Mouse (Mus musculus): ENCODE data around the gene Cpsf6. TPM values are rescaled to one million over a fixed set of nuclear protein-coding genes. Genes with fewer than 3 reads are reported as not detected.
A peak's percentile ranks its signal among the peaks of the same experiment; 100 is the strongest.

Gene Cpsf6
- polyA plus RNA-seq, 1 experiment: 26.9 TPM

DNA sequence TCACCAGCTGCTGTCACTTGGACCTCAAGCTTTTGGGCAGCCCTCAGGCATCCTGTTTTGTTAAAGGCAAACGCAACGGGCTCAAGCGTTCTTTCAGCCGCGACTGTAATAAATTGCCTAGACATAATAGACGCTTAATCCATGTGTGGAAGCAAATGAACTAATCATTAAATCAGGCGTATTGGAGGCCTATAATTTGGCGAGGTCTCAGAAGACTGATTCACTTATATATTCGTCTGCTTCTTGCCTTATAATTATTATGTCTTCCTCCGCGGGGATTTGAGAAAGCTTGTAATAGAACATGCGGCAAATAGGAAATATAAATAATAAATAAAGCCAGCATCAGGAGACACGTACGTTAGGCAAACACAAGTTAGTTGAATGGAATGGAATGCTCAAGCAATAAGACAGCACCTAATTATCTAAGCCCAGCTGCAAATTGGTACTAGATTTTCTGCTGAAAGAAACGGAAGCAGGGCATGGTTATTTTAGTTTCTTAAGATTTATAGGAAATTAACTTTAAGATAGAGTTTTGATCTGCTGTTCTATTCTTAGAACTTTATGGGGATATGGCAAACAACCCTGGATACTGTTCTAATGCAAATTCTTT lies 23.6 kb upstream of the Cpsf6 start:
- H3K27ac ChIP-seq (ENCODE audit: insufficient read depth, low read depth, low read length): no peak overlapping the region

DNA sequence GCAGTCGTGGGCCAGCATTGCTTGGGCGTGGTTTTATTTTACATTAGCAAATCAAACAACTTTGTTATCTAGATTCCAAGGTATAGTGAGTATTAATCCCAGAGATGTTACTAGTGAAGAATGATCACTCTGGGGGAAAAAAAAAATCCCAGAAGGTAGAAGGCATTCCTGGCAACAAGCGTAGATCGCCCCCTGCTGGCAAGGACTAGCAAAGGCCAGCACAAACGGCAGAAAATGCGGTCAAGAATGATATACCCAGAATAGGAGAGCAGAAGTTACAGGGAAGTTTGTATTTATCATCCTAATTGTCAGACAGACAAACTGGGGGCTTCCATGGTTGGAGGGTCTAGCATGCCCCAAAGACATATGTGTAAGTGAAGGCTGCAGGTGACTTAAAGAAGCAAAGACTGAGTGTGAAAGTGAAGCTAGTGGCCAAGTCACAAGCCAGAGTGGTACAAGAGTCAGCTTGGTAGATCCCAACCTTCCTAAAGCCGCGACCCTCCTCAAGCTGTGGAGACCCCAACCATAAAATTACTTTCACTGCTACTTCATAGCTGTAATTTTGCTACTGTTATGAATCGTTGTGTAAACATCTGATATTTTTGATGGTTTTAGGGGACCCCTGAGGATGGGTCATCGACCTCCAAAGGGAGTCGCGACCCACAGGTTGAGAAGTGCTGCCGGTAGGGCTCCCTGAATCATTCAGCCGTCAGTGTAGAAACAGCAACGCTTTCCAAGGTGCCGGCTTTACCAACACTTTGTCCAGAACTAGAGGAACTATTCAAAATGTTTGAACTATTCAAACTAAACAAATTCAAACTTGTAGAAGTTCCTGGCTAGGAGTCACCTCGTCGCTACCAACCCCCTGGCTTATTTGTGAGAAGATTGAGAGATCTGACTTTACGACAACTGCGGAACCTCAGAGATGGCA lies 22.9 kb upstream of the Cpsf6 start:
- DNase-seq: peak; percentile 52
- 72% methylated on average over 20 of the region's 20 CpGs for WGBS

More for the DNA sequence above, 23.6 kb upstream of the Cpsf6 start:
- WGBS: 65% methylated on average over 15 of the region's 15 CpGs
- no peak for DNase-seq
- Histone ChIP-seq H3K4me1 (ENCODE audit: control insufficient read depth, insufficient read depth, low read length) (no peaks in the 10 kb centered on the region), H3K27me3 (replicated peaks; ENCODE audit: control insufficient read depth, insufficient read depth, low read length) (no peaks in the 10 kb centered on the region), H3K4me3 (ENCODE audit: insufficient read depth, low read depth, low read length) (no peak overlapping the region), H3K36me3 (ENCODE audit: control insufficient read depth, insufficient read depth, low read length) (no peaks in the 10 kb centered on the region)
- no peak for TF ChIP-seq CTCF (conservative IDR thresholded peaks at IDR 0.05; ENCODE audit: insufficient read depth, insufficient read length, low read depth, low read length)
- TF ChIP-seq POLR2A (IDR thresholded peaks at IDR 0.05; ENCODE audit: low read depth, low read length): no peak

GRCm38 (mm10) chr10:117401364-117401763 lies 21.5 kb upstream of the Cpsf6 start:
- no peaks in the 10 kb centered on the region for H3K27me3 ChIP-seq (replicated peaks; ENCODE audit: control insufficient read depth, insufficient read depth, low read length)
- 79% methylated on average over 4 of the region's 4 CpGs for WGBS
- no peaks in the 10 kb centered on the region for H3K36me3 ChIP-seq (ENCODE audit: control insufficient read depth, insufficient read depth, low read length)
- H3K4me3 ChIP-seq (ENCODE audit: insufficient read depth, low read depth, low read length): no peak overlapping the region
- no peak overlapping the region for H3K27ac ChIP-seq (ENCODE audit: insufficient read depth, low read depth, low read length)
- no peak for DNase-seq
- no peak for TF ChIP-seq POLR2A (IDR thresholded peaks at IDR 0.05; ENCODE audit: low read depth, low read length)
- no peak for TF ChIP-seq CTCF (conservative IDR thresholded peaks at IDR 0.05; ENCODE audit: insufficient read depth, insufficient read length, low read depth, low read length)
- no peaks in the 10 kb centered on the region for H3K4me1 ChIP-seq (ENCODE audit: control insufficient read depth, insufficient read depth, low read length)

More for the DNA sequence above, 22.9 kb upstream of the Cpsf6 start:
- Histone ChIP-seq H3K27me3 (replicated peaks; ENCODE audit: control insufficient read depth, insufficient read depth, low read length) (no peaks in the 10 kb centered on the region), H3K4me3 (ENCODE audit: insufficient read depth, low read depth, low read length) (no peak overlapping the region), H3K4me1 (ENCODE audit: control insufficient read depth, insufficient read depth, low read length) (no peaks in the 10 kb centered on the region), H3K36me3 (ENCODE audit: control insufficient read depth, insufficient read depth, low read length) (no peaks in the 10 kb centered on the region), H3K27ac (ENCODE audit: insufficient read depth, low read depth, low read length) (no peak overlapping the region)
- TF ChIP-seq CTCF (conservative IDR thresholded peaks at IDR 0.05; ENCODE audit: insufficient read depth, insufficient read length, low read depth, low read length) (peak; percentile 73), POLR2A (IDR thresholded peaks at IDR 0.05; ENCODE audit: low read depth, low read length) (no peak)

DNA sequence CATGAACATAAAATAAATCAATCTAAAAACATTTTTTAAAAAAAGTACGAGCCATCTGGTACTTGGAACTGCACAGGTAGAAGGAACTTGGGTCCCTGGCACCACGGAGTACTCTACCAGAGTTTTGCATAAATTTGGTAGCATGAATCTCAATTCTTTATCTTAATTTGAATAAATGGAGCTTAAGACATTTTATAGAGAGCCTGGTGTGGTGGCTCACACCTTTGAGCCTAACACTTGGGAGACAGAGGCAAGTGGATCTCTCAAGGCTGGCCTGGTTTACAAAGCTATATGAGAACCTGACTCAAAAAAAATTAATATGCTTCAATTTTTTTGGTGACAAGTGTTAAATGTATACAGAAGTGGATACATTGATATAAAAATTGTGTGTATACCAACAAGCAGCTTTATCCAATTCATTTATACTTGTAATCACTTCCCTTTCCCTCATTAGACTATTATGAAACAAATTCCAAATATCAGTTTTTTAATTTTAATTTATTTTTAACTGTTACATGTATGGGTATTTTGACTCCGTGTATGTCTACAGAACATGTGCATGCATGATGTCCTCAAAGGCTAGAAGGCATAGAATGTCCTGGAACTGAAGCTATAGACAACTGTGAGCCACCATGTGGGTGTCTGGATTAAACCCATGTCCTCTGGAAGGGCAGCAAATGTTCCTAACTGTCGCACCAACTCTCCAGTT lies 20.6 kb upstream of the Cpsf6 start:
- 87% methylated on average over 4 of the region's 4 CpGs for WGBS

DNA sequence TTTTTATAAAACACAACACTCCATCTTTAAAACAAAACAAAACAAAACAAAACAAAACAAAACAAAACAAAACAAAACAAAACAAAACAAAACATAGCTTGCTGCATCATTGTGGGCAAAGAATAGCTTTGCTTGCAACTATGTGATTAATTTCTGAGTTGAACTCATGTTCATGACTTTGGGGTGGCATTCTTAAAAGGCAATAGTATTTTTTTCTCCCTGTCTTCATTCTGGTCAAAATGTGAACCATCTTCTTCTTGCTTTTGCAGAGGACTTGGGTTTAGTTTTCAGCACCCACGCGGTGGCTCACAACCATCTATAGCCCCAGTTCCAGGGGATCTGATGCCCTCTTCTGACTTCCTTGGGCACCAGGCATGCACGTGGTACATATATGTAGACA lies 20.0 kb upstream of the Cpsf6 start:
- TF ChIP-seq CTCF (conservative IDR thresholded peaks at IDR 0.05; ENCODE audit: insufficient read depth, insufficient read length, low read depth, low read length): no peak
- TF ChIP-seq POLR2A (IDR thresholded peaks at IDR 0.05; ENCODE audit: low read depth, low read length): no peak
- Histone ChIP-seq H3K27ac (ENCODE audit: insufficient read depth, low read depth, low read length) (no peak overlapping the region), H3K4me1 (ENCODE audit: control insufficient read depth, insufficient read depth, low read length) (no peaks in the 10 kb centered on the region), H3K27me3 (replicated peaks; ENCODE audit: control insufficient read depth, insufficient read depth, low read length) (no peaks in the 10 kb centered on the region), H3K4me3 (ENCODE audit: insufficient read depth, low read depth, low read length) (no peak overlapping the region), H3K36me3 (ENCODE audit: control insufficient read depth, insufficient read depth, low read length) (no peaks in the 10 kb centered on the region)
- WGBS: 92% methylated on average over 3 of the region's 3 CpGs
- no peak for DNase-seq

More for the DNA sequence above, 20.6 kb upstream of the Cpsf6 start:
- TF ChIP-seq POLR2A (IDR thresholded peaks at IDR 0.05; ENCODE audit: low read depth, low read length): no peak
- no peak for TF ChIP-seq CTCF (conservative IDR thresholded peaks at IDR 0.05; ENCODE audit: insufficient read depth, insufficient read length, low read depth, low read length)
- DNase-seq: no peak
- Histone ChIP-seq H3K4me1 (ENCODE audit: control insufficient read depth, insufficient read depth, low read length) (no peaks in the 10 kb centered on the region), H3K27ac (ENCODE audit: insufficient read depth, low read depth, low read length) (no peak overlapping the region), H3K36me3 (ENCODE audit: control insufficient read depth, insufficient read depth, low read length) (no peaks in the 10 kb centered on the region), H3K4me3 (ENCODE audit: insufficient read depth, low read depth, low read length) (no peak overlapping the region), H3K27me3 (replicated peaks; ENCODE audit: control insufficient read depth, insufficient read depth, low read length) (no peaks in the 10 kb centered on the region)

DNA sequence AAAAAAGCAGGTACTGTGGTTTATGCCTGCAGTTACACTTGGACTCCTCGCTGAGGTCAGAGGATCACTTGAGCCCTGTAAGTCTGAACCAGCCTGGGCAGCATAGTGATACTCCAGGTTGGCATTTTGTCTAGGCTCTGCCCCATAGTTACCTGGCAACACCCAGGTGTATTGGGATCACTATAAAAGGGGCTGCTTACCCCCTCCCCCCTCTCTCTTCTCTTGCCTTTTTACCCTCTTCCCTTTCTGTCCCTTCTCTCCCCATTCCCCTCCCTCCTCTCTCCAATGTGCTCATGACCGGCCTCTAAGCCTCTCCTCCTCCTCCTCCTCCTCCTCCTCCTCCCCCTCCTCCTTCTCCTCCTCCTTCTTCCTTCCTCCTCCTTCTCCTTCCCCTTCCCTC lies 19.4 kb upstream of the Cpsf6 start:
- WGBS: 73% methylated on average over 2 of the region's 2 CpGs
- TF ChIP-seq POLR2A (IDR thresholded peaks at IDR 0.05; ENCODE audit: low read depth, low read length) (no peak), CTCF (conservative IDR thresholded peaks at IDR 0.05; ENCODE audit: insufficient read depth, insufficient read length, low read depth, low read length) (no peak)

More for the DNA sequence above, 19.4 kb upstream of the Cpsf6 start:
- no peaks in the 10 kb centered on the region for H3K27me3 ChIP-seq (replicated peaks; ENCODE audit: control insufficient read depth, insufficient read depth, low read length)
- no peaks in the 10 kb centered on the region for H3K36me3 ChIP-seq (ENCODE audit: control insufficient read depth, insufficient read depth, low read length)
- no peaks in the 10 kb centered on the region for H3K4me1 ChIP-seq (ENCODE audit: control insufficient read depth, insufficient read depth, low read length)
- no peak overlapping the region for H3K27ac ChIP-seq (ENCODE audit: insufficient read depth, low read depth, low read length)
- DNase-seq: no peak
- no peak overlapping the region for H3K4me3 ChIP-seq (ENCODE audit: insufficient read depth, low read depth, low read length)

Measured in kidney, adult 2 months (tissue).